Mouse (Mus musculus): ENCODE data around the gene Tsfm. TPM values are rescaled to one million over a fixed set of nuclear protein-coding genes. Genes with fewer than 3 reads are reported as not detected.

Tsfm gene
- polyA plus RNA-seq, 1 experiment from 2014 or later: 69.6 TPM

GRCm38 (mm10) chr10:126963821-126964220 lies 66.8 kb downstream of the Tsfm start:
- WGBS: 83% methylated on average over 8 of the region's 8 CpGs
- Histone ChIP-seq H3K27ac (peak overlapping the region; percentile 92), H3K9me3 (no peaks in the 10 kb centered on the region), H3K4me2 (no peak overlapping the region), H3K9ac (no peak overlapping the region), H3K4me3 (no peak overlapping the region), H3K27me3 (no peaks in the 10 kb centered on the region), H3K36me3 (no peaks in the 10 kb centered on the region), H3K4me1 (peaks cover 28% of the 10 kb centered on the region)
- no peak for ATAC-seq (ENCODE audit: insufficient number of reproducible peaks, low FRiP score, low TSS enrichment, low read depth)

DNA sequence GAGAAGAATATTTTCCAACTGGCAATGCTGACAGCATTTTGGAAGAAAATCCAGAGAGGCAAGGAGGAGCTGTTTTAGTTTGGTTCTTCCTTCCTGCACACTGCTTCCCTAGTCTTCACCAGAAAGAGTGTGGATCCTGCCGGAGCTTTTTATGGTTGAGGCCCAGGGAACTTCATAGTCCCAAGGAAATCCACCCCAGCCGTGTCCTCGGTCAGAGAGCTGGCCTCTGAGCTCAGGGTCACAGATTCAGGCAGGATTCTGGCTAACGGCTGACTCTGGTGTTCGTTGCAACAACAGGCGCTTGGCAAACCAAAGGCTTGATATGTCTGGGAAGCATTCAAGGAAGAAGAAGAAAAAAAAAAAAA lies 67.7 kb downstream of the Tsfm start:
- Histone ChIP-seq H3K9me3 (no peaks in the 10 kb centered on the region), H3K27me3 (no peaks in the 10 kb centered on the region), H3K4me3 (no peak overlapping the region), H3K4me1 (peaks cover 28% of the 10 kb centered on the region), H3K36me3 (no peaks in the 10 kb centered on the region), H3K4me2 (0 out of 2 replicates have a peak overlapping the region, but pooled peaks have one; percentile 23), H3K27ac (peak overlapping the region; percentile 92), H3K9ac (no peak overlapping the region)
- ATAC-seq (ENCODE audit: insufficient number of reproducible peaks, low FRiP score, low TSS enrichment, low read depth): no peak
- WGBS: 22% methylated on average over 6 of the region's 6 CpGs

DNA sequence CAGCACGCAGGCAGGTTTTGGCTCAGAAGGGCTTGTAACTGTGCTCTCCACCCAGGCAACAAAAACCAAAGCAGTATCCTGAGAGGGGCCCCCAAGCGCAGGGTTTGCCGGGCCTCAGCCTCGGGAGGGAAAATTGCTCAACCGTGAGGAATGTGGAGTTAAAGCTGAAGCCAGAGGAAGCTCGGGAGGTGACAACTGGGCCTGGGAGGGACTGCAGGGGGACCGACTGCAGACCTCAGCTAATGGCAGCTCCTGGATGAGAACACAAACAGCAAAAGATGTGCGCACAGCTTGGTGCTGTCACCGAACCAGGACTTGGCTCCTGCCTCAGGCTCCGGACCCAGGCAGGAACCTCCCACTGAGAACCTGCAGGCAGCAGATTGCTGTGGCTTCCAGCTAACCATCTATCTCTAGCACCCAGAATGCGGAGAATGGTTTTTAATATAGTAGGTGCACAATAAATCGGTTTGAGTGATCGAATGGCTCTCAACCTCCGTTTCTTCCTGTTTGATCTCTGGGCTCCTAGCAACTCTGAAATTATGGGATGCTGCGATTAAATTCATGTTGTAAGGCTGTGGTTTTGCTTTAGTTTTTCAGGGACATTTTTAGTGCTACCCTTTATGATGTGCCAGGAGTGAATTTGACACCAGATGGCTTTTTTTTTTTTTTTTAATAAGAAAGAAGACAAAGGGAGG lies 68.2 kb downstream of the Tsfm start:
- WGBS: 12% methylated on average over 15 of the region's 15 CpGs
- Histone ChIP-seq H3K9ac (no peak overlapping the region), H3K27ac (peak overlapping the region; percentile 92), H3K4me2 (peak overlapping the region; percentile 21), H3K36me3 (no peaks in the 10 kb centered on the region), H3K4me3 (peak overlapping the region; percentile 11), H3K27me3 (no peaks in the 10 kb centered on the region), H3K9me3 (no peaks in the 10 kb centered on the region), H3K4me1 (peaks cover 33% of the 10 kb centered on the region)
- ATAC-seq (ENCODE audit: insufficient number of reproducible peaks, low FRiP score, low TSS enrichment, low read depth): peak; percentile 79; the same call in 1 of the 2 replicates

- Histone ChIP-seq H3K4me2 (peak overlapping the region; percentile 21; the same call in 1 of the 2 replicates), H3K27me3 (no peaks in the 10 kb centered on the region), H3K27ac (peak overlapping the region; percentile 92), H3K4me3 (peak overlapping the region; percentile 11; the same call in 1 of the 2 replicates), H3K9ac (no peak overlapping the region), H3K4me1 (peaks cover 36% of the 10 kb centered on the region), H3K9me3 (no peaks in the 10 kb centered on the region), H3K36me3 (no peaks in the 10 kb centered on the region)
- 59% methylated on average over 10 of the region's 10 CpGs for WGBS
- ATAC-seq (ENCODE audit: insufficient number of reproducible peaks, low FRiP score, low TSS enrichment, low read depth): no peak
These were observed 68.9 kb downstream of the Tsfm start for GRCm38 (mm10) chr10:126961757-126962156.

MicroRNA genes within 50 kb of the gene (microRNA counts, 519-probe panel; counts per million panel counts)
- microRNA mmu-miR-26a: 2,555 counts per million, percentile 53 among the panel's probes with 10 or more counts
- microRNA mmu-miR-546: not detected

Small RNA genes within 50 kb of the gene (microRNA-seq; reads per million reads assigned to microRNA genes)
- gene Mir26a-2 (48.9 reads per million, percentile 41 among the genes with 10 or more reads in this experiment), gene Mir546 (not detected)

Other genes with a start within 250 kb of the Tsfm start
- 14.3 and 14.5 TPM in 2 replicates for gene Atp23, start 129.5 kb downstream of the Tsfm start, polyA plus RNA-seq (2015; fragmentation: Nextera tagmentation; extraction: Ambion mirVana)
- gene Ctdsp2, start 52.1 kb downstream of the Tsfm start, polyA plus RNA-seq (2015; fragmentation: Nextera tagmentation; extraction: Ambion mirVana): 72.2 and 85.8 TPM in 2 replicates
- gene Avil, start 30.1 kb downstream of the Tsfm start, polyA plus RNA-seq (2015; fragmentation: Nextera tagmentation; extraction: Ambion mirVana): 0.50 and 0.71 TPM in 2 replicates
- 58.6 and 61.8 TPM in 2 replicates for gene Mettl1, start 10.6 kb upstream of the Tsfm start, polyA plus RNA-seq (2015; fragmentation: Nextera tagmentation; extraction: Ambion mirVana)
- 1.9 and 2.0 TPM in 2 replicates for gene Eef1akmt3, start 10.7 kb upstream of the Tsfm start, polyA plus RNA-seq (2015; fragmentation: Nextera tagmentation; extraction: Ambion mirVana)
- 0.12 and 0.32 TPM in 2 replicates for gene Cyp27b1, start 17.4 kb upstream of the Tsfm start, polyA plus RNA-seq (2015; fragmentation: Nextera tagmentation; extraction: Ambion mirVana)
- 1.2 and 1.7 TPM in 2 replicates for gene March9, start 29.3 kb upstream of the Tsfm start, polyA plus RNA-seq (2015; fragmentation: Nextera tagmentation; extraction: Ambion mirVana)
- gene Cdk4, start 32.7 kb upstream of the Tsfm start, polyA plus RNA-seq (2015; fragmentation: Nextera tagmentation; extraction: Ambion mirVana): 1,296 and 1,322 TPM in 2 replicates
- gene Tspan31, start 39.4 kb upstream of the Tsfm start, polyA plus RNA-seq (2015; fragmentation: Nextera tagmentation; extraction: Ambion mirVana): 161 and 175 TPM in 2 replicates
- 0.10 and 0.72 TPM in 2 replicates for gene Agap2, start 44.4 kb upstream of the Tsfm start, polyA plus RNA-seq (2015; fragmentation: Nextera tagmentation; extraction: Ambion mirVana)
- gene Os9, start 90.3 kb upstream of the Tsfm start, polyA plus RNA-seq (2015; fragmentation: Nextera tagmentation; extraction: Ambion mirVana): 103 and 110 TPM in 2 replicates
- 12.3 and 12.4 TPM in 2 replicates for gene B4galnt1, start 134.4 kb upstream of the Tsfm start, polyA plus RNA-seq (2015; fragmentation: Nextera tagmentation; extraction: Ambion mirVana)
- 1.2 and 1.7 TPM in 2 replicates for gene Slc26a10, start 149.8 kb upstream of the Tsfm start, polyA plus RNA-seq (2015; fragmentation: Nextera tagmentation; extraction: Ambion mirVana)
- 115 and 118 TPM in 2 replicates for gene Arhgef25, start 159.2 kb upstream of the Tsfm start, polyA plus RNA-seq (2015; fragmentation: Nextera tagmentation; extraction: Ambion mirVana)
- 140 and 144 TPM in 2 replicates for gene Dtx3, start 164.9 kb upstream of the Tsfm start, polyA plus RNA-seq (2015; fragmentation: Nextera tagmentation; extraction: Ambion mirVana)
- 27.8 and 29.8 TPM in 2 replicates for gene Pip4k2c, start 180.7 kb upstream of the Tsfm start, polyA plus RNA-seq (2015; fragmentation: Nextera tagmentation; extraction: Ambion mirVana)
- 2.5 TPM in 2 replicates for gene Kif5a, start 232.5 kb upstream of the Tsfm start, polyA plus RNA-seq (2015; fragmentation: Nextera tagmentation; extraction: Ambion mirVana)
- 185 and 190 TPM in 2 replicates for gene Dctn2, start 235.5 kb upstream of the Tsfm start, polyA plus RNA-seq (2015; fragmentation: Nextera tagmentation; extraction: Ambion mirVana)